Mouse (Mus musculus): ENCODE measurements at regions not wholly inside any gene's neighbourhood (a gene's known extent, or its start where the extent isn't known, plus 50 kb on each side); places are given as distances from the start of the nearest gene placed in this dataset.

GRCm38 (mm10) chr5:51906315-51907109, 283.8 kb downstream of the Dhx15 start:
- no peak for ATAC-seq
- no peak overlapping the region for H3K4me3 ChIP-seq (ENCODE audit: low read depth, low read length)
- DNase-seq = no peak

GRCm38 (mm10) chr5:51894159-51894558, 296.2 kb downstream of the Dhx15 start:
- Histone ChIP-seq H3K9me3 (ENCODE audit: low read length) (no peaks in the 10 kb centered on the region), H3K4me3 (ENCODE audit: low read depth, low read length) (no peak overlapping the region), H3K27me3 (ENCODE audit: insufficient read depth, low read length) (no peaks in the 10 kb centered on the region), H3K27ac (ENCODE audit: low read depth) (no peak overlapping the region), H3K4me2 (ENCODE audit: low read depth, low read length) (peak overlapping the region; percentile 22; the same call in 1 of the 2 replicates), H3K4me1 (ENCODE audit: insufficient read depth) (peaks cover 4% of the 10 kb centered on the region; the same call in 1 of the 2 replicates), H3K36me3 (replicated peaks; ENCODE audit: insufficient read depth, low read length) (no peaks in the 10 kb centered on the region), H3K9ac (replicated peaks) (no peak overlapping the region)
- peak; percentile 76; the same call in 1 of the 2 replicates for TF ChIP-seq EP300 (IDR thresholded peaks at IDR 0.05; ENCODE audit: low read depth)
- no peak for TF ChIP-seq CTCF (IDR thresholded peaks at IDR 0.05; ENCODE audit: low read depth)
- 49% methylated on average over 8 of the region's 8 CpGs for WGBS (ENCODE audit: insufficient replicate concordance)
- DNase-seq (no peak), ATAC-seq (peak; percentile 40)

More at GRCm38 (mm10) chr5:51906315-51907109, 283.8 kb downstream of the Dhx15 start:
- 70% methylated on average over 9 of the region's 9 CpGs for WGBS (ENCODE audit: insufficient replicate concordance)
- H3K4me1 ChIP-seq (ENCODE audit: insufficient read depth) = no peaks in the 10 kb centered on the region
- H3K36me3 ChIP-seq (replicated peaks; ENCODE audit: insufficient read depth, low read length) = no peaks in the 10 kb centered on the region
- no peak overlapping the region for H3K4me2 ChIP-seq (ENCODE audit: low read depth, low read length)
- H3K27ac ChIP-seq (ENCODE audit: low read depth) = no peak overlapping the region
- TF ChIP-seq EP300 (IDR thresholded peaks at IDR 0.05; ENCODE audit: low read depth) = no peak
- no peak for TF ChIP-seq CTCF (IDR thresholded peaks at IDR 0.05; ENCODE audit: low read depth)
- H3K9me3 ChIP-seq (ENCODE audit: low read length) = no peaks in the 10 kb centered on the region
- no peak overlapping the region for H3K9ac ChIP-seq (replicated peaks)
- no peaks in the 10 kb centered on the region for H3K27me3 ChIP-seq (ENCODE audit: insufficient read depth, low read length)

DNA sequence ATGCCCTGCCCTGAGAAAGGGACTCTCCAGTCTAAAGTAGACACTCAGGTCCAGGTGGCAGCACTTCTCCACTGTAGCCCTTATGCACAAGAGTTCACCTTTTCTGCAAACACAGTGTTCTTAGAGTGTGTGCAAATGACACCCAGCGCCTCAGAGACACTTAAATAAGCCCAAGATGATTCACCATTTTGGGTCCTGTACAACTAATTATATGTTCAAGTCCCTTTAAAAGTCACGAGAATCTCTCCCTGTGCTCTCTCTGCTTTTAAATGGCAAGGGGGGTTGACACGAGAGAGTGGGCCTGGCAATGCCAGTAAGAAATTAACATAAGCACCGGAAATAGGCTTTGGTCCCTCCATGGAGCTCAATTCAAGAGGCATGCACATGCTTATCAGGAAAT, 299.0 kb downstream of the Dhx15 start:
- Histone ChIP-seq H3K4me2 (ENCODE audit: low read depth, low read length) (no peak overlapping the region), H3K4me3 (ENCODE audit: low read depth, low read length) (no peak overlapping the region), H3K9ac (replicated peaks) (no peak overlapping the region), H3K36me3 (replicated peaks; ENCODE audit: insufficient read depth, low read length) (no peaks in the 10 kb centered on the region), H3K9me3 (ENCODE audit: low read length) (no peaks in the 10 kb centered on the region), H3K27ac (ENCODE audit: low read depth) (no peak overlapping the region), H3K4me1 (ENCODE audit: insufficient read depth) (peaks cover 4% of the 10 kb centered on the region; the same call in 1 of the 2 replicates), H3K27me3 (ENCODE audit: insufficient read depth, low read length) (no peaks in the 10 kb centered on the region)
- no peak for DNase-seq
- no peak for ATAC-seq
- no peak for TF ChIP-seq CTCF (IDR thresholded peaks at IDR 0.05; ENCODE audit: low read depth)
- no peak for TF ChIP-seq EP300 (IDR thresholded peaks at IDR 0.05; ENCODE audit: low read depth)
- 74% methylated on average over 4 of the region's 4 CpGs for WGBS (ENCODE audit: insufficient replicate concordance)

- no peak overlapping the region for H3K4me3 ChIP-seq (ENCODE audit: low read depth, low read length)
- DNase-seq (no peak), ATAC-seq (no peak)
- no peak overlapping the region for H3K4me2 ChIP-seq (ENCODE audit: low read depth, low read length)
- H3K9ac ChIP-seq (replicated peaks) = no peak overlapping the region
- 74% methylated on average over 7 of the region's 7 CpGs for WGBS (ENCODE audit: insufficient replicate concordance)
- H3K9me3 ChIP-seq (ENCODE audit: low read length) = no peaks in the 10 kb centered on the region
- no peaks in the 10 kb centered on the region for H3K27me3 ChIP-seq (ENCODE audit: insufficient read depth, low read length)
- H3K4me1 ChIP-seq (ENCODE audit: insufficient read depth) = no peaks in the 10 kb centered on the region
- TF ChIP-seq EP300 (IDR thresholded peaks at IDR 0.05; ENCODE audit: low read depth) = no peak
- TF ChIP-seq CTCF (IDR thresholded peaks at IDR 0.05; ENCODE audit: low read depth) = no peak
- H3K36me3 ChIP-seq (replicated peaks; ENCODE audit: insufficient read depth, low read length) = no peaks in the 10 kb centered on the region
- no peak overlapping the region for H3K27ac ChIP-seq (ENCODE audit: low read depth)
These were observed 301.9 kb downstream of the Dhx15 start for GRCm38 (mm10) chr5:51888404-51888803.

- Histone ChIP-seq H3K9ac (replicated peaks) (no peak overlapping the region), H3K27ac (ENCODE audit: low read depth) (no peak overlapping the region), H3K4me2 (ENCODE audit: low read depth, low read length) (no peak overlapping the region), H3K4me3 (ENCODE audit: low read depth, low read length) (no peak overlapping the region), H3K36me3 (replicated peaks; ENCODE audit: insufficient read depth, low read length) (no peaks in the 10 kb centered on the region), H3K27me3 (ENCODE audit: insufficient read depth, low read length) (no peaks in the 10 kb centered on the region), H3K4me1 (ENCODE audit: insufficient read depth) (no peaks in the 10 kb centered on the region), H3K9me3 (ENCODE audit: low read length) (no peaks in the 10 kb centered on the region)
- 64% methylated on average over 4 of the region's 4 CpGs for whole genome bisulfite sequencing (ENCODE audit: insufficient replicate concordance)
- no peak for DNase-seq
- TF ChIP-seq EP300 (IDR thresholded peaks at IDR 0.05; ENCODE audit: low read depth) = no peak
- no peak for TF ChIP-seq CTCF (IDR thresholded peaks at IDR 0.05; ENCODE audit: low read depth)
- no peak for ATAC-seq
These were observed 307.7 kb downstream of the Dhx15 start for GRCm38 (mm10) chr5:51882594-51882993.

GRCm38 (mm10) chr5:51882173-51882572, 308.1 kb downstream of the Dhx15 start:
- Histone ChIP-seq H3K36me3 (replicated peaks; ENCODE audit: insufficient read depth, low read length) (no peaks in the 10 kb centered on the region), H3K9me3 (ENCODE audit: low read length) (no peaks in the 10 kb centered on the region), H3K27me3 (ENCODE audit: insufficient read depth, low read length) (no peaks in the 10 kb centered on the region), H3K4me2 (ENCODE audit: low read depth, low read length) (no peak overlapping the region), H3K4me1 (ENCODE audit: insufficient read depth) (no peaks in the 10 kb centered on the region), H3K27ac (ENCODE audit: low read depth) (no peak overlapping the region), H3K4me3 (ENCODE audit: low read depth, low read length) (no peak overlapping the region), H3K9ac (replicated peaks) (no peak overlapping the region)
- DNase-seq = no peak
- TF ChIP-seq CTCF (IDR thresholded peaks at IDR 0.05; ENCODE audit: low read depth) = no peak
- TF ChIP-seq EP300 (IDR thresholded peaks at IDR 0.05; ENCODE audit: low read depth) = no peak
- WGBS (ENCODE audit: insufficient replicate concordance) = 60% methylated on average over 3 of the region's 3 CpGs
- no peak for ATAC-seq
